Mouse (Mus musculus): ENCODE measurements around the gene Adipor2. TPM values are rescaled to one million over a fixed set of nuclear protein-coding genes. Genes with fewer than 3 reads are reported as not detected.
"Not testable (repeated sequence)": the region's sequence is repeated elsewhere in the genome, so short reads cannot be mapped to it uniquely, and the experiment has no call there.

Adipor2 gene
- total and polyA plus RNA-seq, 3 experiments, result 57.0 to 63.6 (median 62.7) TPM

DNA sequence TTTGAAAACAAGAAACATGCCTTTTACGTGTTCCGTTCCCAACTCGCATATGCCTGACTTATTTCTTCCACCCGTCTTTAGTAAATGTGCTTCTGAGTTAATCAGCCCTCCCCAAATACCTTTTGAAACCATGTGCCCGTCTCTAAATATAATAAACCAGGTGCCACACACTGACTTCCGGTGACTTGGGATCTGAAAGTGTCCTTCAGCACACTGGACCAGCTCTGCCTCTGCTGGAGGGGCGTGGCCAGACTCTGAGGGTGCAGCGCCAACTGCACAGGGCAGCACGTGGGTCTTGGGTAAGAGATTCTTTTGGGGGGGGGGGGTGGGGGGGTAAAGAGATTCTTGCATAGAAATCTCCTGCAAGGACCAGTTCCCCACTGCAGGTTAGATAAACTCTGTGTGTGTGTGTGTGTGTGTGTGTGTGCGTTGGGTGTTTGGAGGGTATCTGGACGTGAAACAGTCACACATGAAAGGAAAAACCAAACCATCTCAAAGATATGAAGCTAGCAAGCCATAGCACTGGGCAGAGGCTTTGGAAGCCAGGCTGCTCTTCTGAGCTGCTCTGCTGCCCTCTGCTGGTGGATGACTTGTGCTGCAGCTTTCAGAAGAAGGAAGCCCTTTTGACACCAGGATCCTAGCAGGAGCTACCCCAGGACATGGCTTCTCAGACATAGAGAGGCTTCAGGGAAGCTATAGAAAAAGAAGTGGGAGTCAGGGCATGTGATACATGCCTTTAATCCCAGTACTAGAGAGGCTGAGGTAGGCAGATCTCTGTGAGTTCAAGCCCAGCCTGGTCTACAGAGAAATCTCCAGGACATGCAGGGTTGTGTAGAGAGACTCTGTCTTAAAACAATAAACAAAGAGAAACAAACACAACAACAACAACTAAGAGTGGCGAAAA lies 26.5 kb upstream of the Adipor2 start:
- peak; percentile 87 for TF ChIP-seq EP300 (IDR thresholded peaks at IDR 0.05; ENCODE audit: insufficient read depth, low read depth, low read length)
- TF ChIP-seq POLR2A (IDR thresholded peaks at IDR 0.05; ENCODE audit: insufficient read depth, low read depth, low read length), result no peak
- TF ChIP-seq CTCF (IDR thresholded peaks at IDR 0.05), result peak; percentile 94
- Histone ChIP-seq H3K4me1 (ENCODE audit: control insufficient read depth, insufficient read depth, low read length) (peaks cover 2% of the 10 kb centered on the region; the same call in 1 of the 2 replicates), H3K27me3 (ENCODE audit: control insufficient read depth, insufficient read depth, low read length) (no peaks in the 10 kb centered on the region), H3K9ac (ENCODE audit: low read depth, low read length) (no peak overlapping the region), H3K4me3 (no peak overlapping the region), H3K36me3 (ENCODE audit: control insufficient read depth, insufficient read depth, low read length) (no peaks in the 10 kb centered on the region), H3K79me2 (replicated peaks; ENCODE audit: control insufficient read depth, insufficient read depth, low read length) (no peaks in the 10 kb centered on the region), H3K27ac (peak overlapping the region; percentile 11; the same call in 1 of the 2 replicates)
- WGBS, result 26% methylated on average over 12 of the region's 12 CpGs
- intact Hi-C loops (cut with DNase I), result loop anchor here (1.0 kb wide), 1 partner anchor 224 kb away; no protein-coding TSS in a partner anchor
- DNase-seq, result peak; percentile 79 to 81

DNA sequence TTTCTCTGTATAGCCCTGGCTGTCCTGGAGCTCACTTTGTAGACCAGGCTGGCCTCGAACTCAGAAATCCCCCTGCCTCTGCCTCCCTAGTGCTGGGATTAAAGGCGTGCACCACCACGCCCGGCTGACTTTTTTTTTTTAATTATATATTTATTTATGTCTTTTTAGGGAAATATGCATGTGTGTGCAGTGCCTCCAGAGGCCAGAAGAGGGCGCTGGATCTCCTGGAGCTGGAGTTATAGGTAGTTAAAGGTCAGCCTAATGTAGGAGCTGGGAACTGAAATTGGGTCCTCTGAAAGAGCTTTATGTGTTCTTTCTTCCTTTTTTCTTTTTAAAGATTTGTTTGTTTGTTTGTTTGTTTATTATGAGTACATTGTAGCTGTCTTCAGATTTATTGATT lies 25.2 kb upstream of the Adipor2 start:
- H3K79me2 ChIP-seq (replicated peaks; ENCODE audit: control insufficient read depth, insufficient read depth, low read length); H3K36me3 ChIP-seq (ENCODE audit: control insufficient read depth, insufficient read depth, low read length); H3K4me3 ChIP-seq; H3K27ac ChIP-seq; H3K9ac ChIP-seq (ENCODE audit: low read depth, low read length); H3K27me3 ChIP-seq (ENCODE audit: control insufficient read depth, insufficient read depth, low read length); H3K4me1 ChIP-seq (ENCODE audit: control insufficient read depth, insufficient read depth, low read length); intact Hi-C loops (cut with DNase I); DNase-seq: not testable (repeated sequence)
- peak; percentile 55 for TF ChIP-seq CTCF (IDR thresholded peaks at IDR 0.05)
- WGBS, result 82% methylated on average over 5 of the region's 5 CpGs

GRCm38 (mm10) chr6:119437894-119438761 lies 20.6 kb upstream of the Adipor2 start:
- Histone ChIP-seq H3K4me3 (no peak overlapping the region), H3K4me1 (ENCODE audit: control insufficient read depth, insufficient read depth, low read length) (no peaks in the 10 kb centered on the region), H3K79me2 (replicated peaks; ENCODE audit: control insufficient read depth, insufficient read depth, low read length) (no peaks in the 10 kb centered on the region), H3K9ac (ENCODE audit: low read depth, low read length) (no peak overlapping the region), H3K27me3 (ENCODE audit: control insufficient read depth, insufficient read depth, low read length) (no peaks in the 10 kb centered on the region), H3K27ac (no peak overlapping the region), H3K36me3 (ENCODE audit: control insufficient read depth, insufficient read depth, low read length) (no peaks in the 10 kb centered on the region)
- WGBS, result 44% methylated on average over 8 of the region's 8 CpGs
- TF ChIP-seq POLR2A (IDR thresholded peaks at IDR 0.05; ENCODE audit: insufficient read depth, low read depth, low read length), result no peak
- TF ChIP-seq EP300 (IDR thresholded peaks at IDR 0.05; ENCODE audit: insufficient read depth, low read depth, low read length), result no peak
- TF ChIP-seq CTCF (IDR thresholded peaks at IDR 0.05), result no peak
- no peak for DNase-seq
- intact Hi-C loops (cut with DNase I), result no loop called here

- no peaks in the 10 kb centered on the region for H3K4me1 ChIP-seq (ENCODE audit: control insufficient read depth, insufficient read depth, low read length)
- no peaks in the 10 kb centered on the region for H3K36me3 ChIP-seq (ENCODE audit: control insufficient read depth, insufficient read depth, low read length)
- TF ChIP-seq POLR2A (IDR thresholded peaks at IDR 0.05; ENCODE audit: insufficient read depth, low read depth, low read length) (no peak), EP300 (IDR thresholded peaks at IDR 0.05; ENCODE audit: insufficient read depth, low read depth, low read length) (no peak), CTCF (IDR thresholded peaks at IDR 0.05) (no peak)
- intact Hi-C loops (cut with DNase I), result no loop called here
- H3K27ac ChIP-seq, result no peak overlapping the region
- no peaks in the 10 kb centered on the region for H3K27me3 ChIP-seq (ENCODE audit: control insufficient read depth, insufficient read depth, low read length)
- WGBS, result 81% methylated on average over 4 of the region's 4 CpGs
- H3K9ac ChIP-seq (ENCODE audit: low read depth, low read length), result no peak overlapping the region
- no peaks in the 10 kb centered on the region for H3K79me2 ChIP-seq (replicated peaks; ENCODE audit: control insufficient read depth, insufficient read depth, low read length)
- DNase-seq, result no peak
- H3K4me3 ChIP-seq, result no peak overlapping the region
Observed at GRCm38 (mm10) chr6:119434394-119434793, 16.9 kb upstream of the Adipor2 start.

- Histone ChIP-seq H3K4me3 (no peak overlapping the region), H3K36me3 (ENCODE audit: control insufficient read depth, insufficient read depth, low read length) (no peaks in the 10 kb centered on the region), H3K4me1 (ENCODE audit: control insufficient read depth, insufficient read depth, low read length) (no peaks in the 10 kb centered on the region), H3K9ac (ENCODE audit: low read depth, low read length) (no peak overlapping the region), H3K27me3 (ENCODE audit: control insufficient read depth, insufficient read depth, low read length) (no peaks in the 10 kb centered on the region), H3K79me2 (replicated peaks; ENCODE audit: control insufficient read depth, insufficient read depth, low read length) (no peaks in the 10 kb centered on the region), H3K27ac (no peak overlapping the region)
- WGBS, result 71% methylated on average over 6 of the region's 6 CpGs
- DNase-seq, result no peak
- intact Hi-C loops (cut with DNase I), result loop anchor here (2.0 kb wide), 1 partner anchor 43 kb away; no protein-coding TSS in a partner anchor
- TF ChIP-seq CTCF (IDR thresholded peaks at IDR 0.05) (no peak), EP300 (IDR thresholded peaks at IDR 0.05; ENCODE audit: insufficient read depth, low read depth, low read length) (no peak), POLR2A (IDR thresholded peaks at IDR 0.05; ENCODE audit: insufficient read depth, low read depth, low read length) (no peak)
Observed at GRCm38 (mm10) chr6:119431751-119432324, 14.3 kb upstream of the Adipor2 start.

All from heart, adult 2 months (tissue).